Mouse (Mus musculus): ENCODE results near the gene Gpcpd1.

DNA sequence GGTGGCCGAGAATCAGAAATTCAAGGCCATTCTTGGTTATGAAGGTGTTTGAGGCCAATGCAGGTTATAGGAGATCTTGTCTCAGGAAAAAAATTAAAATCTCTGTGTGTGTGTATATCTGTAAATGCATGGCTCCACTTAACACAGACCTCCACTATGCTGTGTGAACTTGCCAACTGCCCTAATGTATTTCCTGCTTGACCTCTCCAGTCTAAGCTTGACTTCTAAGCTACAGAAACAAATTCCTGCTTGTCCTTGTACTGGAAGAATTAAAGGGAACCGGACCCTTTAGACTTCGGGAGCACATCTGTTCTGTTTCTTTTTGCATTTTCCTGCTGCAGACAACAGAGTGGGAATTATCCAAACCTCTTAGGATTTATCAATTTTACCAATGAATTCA is 4.4 kb downstream of the Gpcpd1 start:
- TF ChIP-seq CTCF (IDR thresholded peaks at IDR 0.05; ENCODE audit: low read depth) = no peak
- no peak for TF ChIP-seq EP300 (optimal IDR thresholded peaks at IDR 0.05)
